Mouse (Mus musculus): Measurements from ENCODE around the gene Kdm2b. TPM values are rescaled to one million over a fixed set of nuclear protein-coding genes. Genes with fewer than 3 reads are reported as not detected.

Kdm2b gene
- polyA plus RNA-seq, 1 experiment from 2014 or later, result 92.2 TPM

Other genes starting within 250 kb of the Kdm2b start
- gene Camkk2, start 210.4 kb downstream of the Kdm2b start, polyA plus RNA-seq (2015; fragmentation: Nextera tagmentation; extraction: Ambion mirVana), result 35.5 and 39.5 TPM in 2 replicates
- gene Anapc5, start 168.5 kb downstream of the Kdm2b start, polyA plus RNA-seq (2015; fragmentation: Nextera tagmentation; extraction: Ambion mirVana), result 420 and 439 TPM in 2 replicates
- 32.3 and 34.2 TPM in 2 replicates for gene Rnf34, start 139.8 kb downstream of the Kdm2b start, polyA plus RNA-seq (2015; fragmentation: Nextera tagmentation; extraction: Ambion mirVana)
- gene Orai1, start 25.3 kb upstream of the Kdm2b start, polyA plus RNA-seq (2015; fragmentation: Nextera tagmentation; extraction: Ambion mirVana), result 17.5 and 18.5 TPM in 2 replicates
- gene Morn3, start 57.2 kb upstream of the Kdm2b start, polyA plus RNA-seq (2015; fragmentation: Nextera tagmentation; extraction: Ambion mirVana), result 0.26 TPM in 1 of 2 replicates, not detected in the other
- 15.3 and 19.2 TPM in 2 replicates for gene Tmem120b, start 78.6 kb upstream of the Kdm2b start, polyA plus RNA-seq (2015; fragmentation: Nextera tagmentation; extraction: Ambion mirVana)
- 3.0 and 3.6 TPM in 2 replicates for gene Rhof, start 142.9 kb upstream of the Kdm2b start, polyA plus RNA-seq (2015; fragmentation: Nextera tagmentation; extraction: Ambion mirVana)
- gene Setd1b, start 152.4 kb upstream of the Kdm2b start, polyA plus RNA-seq (2015; fragmentation: Nextera tagmentation; extraction: Ambion mirVana), result 11.0 and 11.1 TPM in 2 replicates
- gene Psmd9, start 179.6 kb upstream of the Kdm2b start, polyA plus RNA-seq (2015; fragmentation: Nextera tagmentation; extraction: Ambion mirVana), result 82.5 and 90.5 TPM in 2 replicates
- gene Hpd, start 192.9 kb upstream of the Kdm2b start, polyA plus RNA-seq (2015; fragmentation: Nextera tagmentation; extraction: Ambion mirVana), result 0.99 and 1.5 TPM in 2 replicates